Mouse (Mus musculus) cerebellum, postnatal 36 days (tissue): ENCODE results near the gene Snx18.

Experiments
- DNase-seq, 2 experiments: peaks; one replicate each; pipeline ENCODE4 v3.0.0; 2021 to 2022; ENCODE audit warnings: mixed read lengths in 2 of 2

The Snx18 gene

GRCm38 (mm10) chr13:113617891-113618823, at the start of gene Snx18:
Gene Snx18 (minus strand): TSS chr13:113618564.
- DNase-seq: peak; percentile 91 to 92

GRCm38 (mm10) chr13:113663883-113664282, 45.5 kb upstream of the Snx18 start:
- DNase-seq: no peak

- peak; percentile 77 to 82 for DNase-seq
These were observed 44.9 kb upstream of the Snx18 start, which contains the start of gene Hspb3 for GRCm38 (mm10) chr13:113663151-113663779. Gene Hspb3 (minus strand): TSS chr13:113663676.

GRCm38 (mm10) chr13:113661826-113662271, 43.5 kb upstream of the Snx18 start:
- no peak for DNase-seq

GRCm38 (mm10) chr13:113660576-113661310, 42.4 kb upstream of the Snx18 start:
- no peak for DNase-seq

GRCm38 (mm10) chr13:113657204-113657603, 38.8 kb upstream of the Snx18 start:
- DNase-seq: no peak

- no peak for DNase-seq
These were observed 38.3 kb upstream of the Snx18 start for GRCm38 (mm10) chr13:113656639-113657038.

GRCm38 (mm10) chr13:113655511-113655910, 37.1 kb upstream of the Snx18 start:
- DNase-seq: no peak

GRCm38 (mm10) chr13:113640944-113641597, 22.7 kb upstream of the Snx18 start:
- DNase-seq: no peak

GRCm38 (mm10) chr13:113638914-113639313, 20.6 kb upstream of the Snx18 start:
- no peak for DNase-seq

- DNase-seq: no peak
These were observed 17.4 kb upstream of the Snx18 start for GRCm38 (mm10) chr13:113635799-113636222.

- DNase-seq: no peak
These were observed 16.5 kb upstream of the Snx18 start for GRCm38 (mm10) chr13:113634732-113635481.

GRCm38 (mm10) chr13:113632506-113632905, 14.1 kb upstream of the Snx18 start:
- DNase-seq: no peak

- no peak for DNase-seq
These were observed 9.2 kb upstream of the Snx18 start for GRCm38 (mm10) chr13:113627601-113628000.

- no peak for DNase-seq
These were observed 4.5 kb upstream of the Snx18 start for GRCm38 (mm10) chr13:113622865-113623255.

- DNase-seq: no peak
These were observed 3.9 kb upstream of the Snx18 start for GRCm38 (mm10) chr13:113622122-113622864.

GRCm38 (mm10) chr13:113619003-113619402, 639 bp upstream of the Snx18 start:
- no peak for DNase-seq

GRCm38 (mm10) chr13:113617338-113617890, 950 bp downstream of the Snx18 start:
- peak; percentile 46 to 55 for DNase-seq

GRCm38 (mm10) chr13:113616751-113617337, 1.5 kb downstream of the Snx18 start:
- peak; percentile 43 to 47 for DNase-seq
